Mouse (Mus musculus): Measurements from ENCODE around the gene Mrps34.

GRCm38 (mm10) chr17:24856589-24856988 lies 38.3 kb upstream of the Mrps34 start:
- TF ChIP-seq POLR2A (IDR thresholded peaks at IDR 0.05; ENCODE audit: borderline replicate concordance, insufficient read depth, low read length) (no peak), CTCF (IDR thresholded peaks at IDR 0.05; ENCODE audit: borderline replicate concordance, insufficient read depth, low read depth, low read length) (no peak)
